Mouse (Mus musculus) CD4-positive, CD25-positive, alpha-beta regulatory T cell, adult 9 weeks (primary cell): ENCODE data around the gene Lyrm4. TPM values are rescaled to one million over a fixed set of nuclear protein-coding genes. Genes with fewer than 3 reads are reported as not detected.

Experiments used
- polyA plus RNA-seq: library from polyadenylated mRNA; unstranded; fragments of 100-300 nt; shearing (Covaris generic); gene quantifications from one replicate; pipeline ENCODE4 v1.2.1, GENCODE M21; 2017

Lyrm4 gene
- 5.3 TPM for polyA plus RNA-seq

GRCm38 (mm10) chr13:36117143-36118014 lies at the start of gene Lyrm4, which contains the start of gene Fars2:
Gene Lyrm4, minus strand, starts transcription at chr13:36117526.
Gene Fars2, plus strand, starts transcription at chr13:36117412.

DNA sequence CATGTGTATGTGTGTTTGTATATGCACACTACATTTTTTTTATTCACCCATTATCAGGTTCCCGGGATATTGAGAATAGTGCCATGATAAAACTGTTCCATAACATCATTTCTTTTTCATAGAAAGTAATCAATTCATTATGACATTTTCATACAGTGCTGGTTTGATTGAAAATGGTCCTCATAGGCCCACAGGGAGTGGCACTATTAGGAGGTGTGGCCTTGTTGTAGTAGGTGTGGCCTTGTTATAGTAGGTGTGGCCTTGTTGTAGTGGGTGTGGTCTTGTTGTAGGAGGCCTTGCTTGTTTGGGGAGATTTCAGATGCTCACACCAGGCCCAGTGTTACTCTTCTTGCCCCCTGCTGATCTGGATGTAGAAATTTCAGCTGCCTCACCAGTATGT lies 158.8 kb downstream of the Lyrm4 start, which contains the start of gene Ppp1r3g:
Gene Ppp1r3g (plus strand): TSS at position 301 of the 400 bp plus-strand sequence.

Other genes starting within 250 kb of the Lyrm4 start
- gene Rpp40, start 211.2 kb downstream of the Lyrm4 start, polyA plus RNA-seq: 15.2 TPM
- gene Ppp1r3g, start 158.7 kb downstream of the Lyrm4 start, polyA plus RNA-seq: not detected
- gene Fars2, start 114 bp downstream of the Lyrm4 start, polyA plus RNA-seq: 42.6 TPM